Mouse (Mus musculus) forebrain, embryonic 11.5 days (tissue): ENCODE measurements around the gene Scg2. TPM values are rescaled to one million over a fixed set of nuclear protein-coding genes. Genes with fewer than 3 reads are reported as not detected.

Experiments
- ATAC-seq: fragments of 200-750 bp; cut with Nextera tagmentation; replicated peaks from 2 replicates; pipeline ENCODE4 v1.8.0; 2017; ENCODE audit warnings: moderate TSS enrichment; ENCODE audit not compliant: low FRiP score
- DNase-seq: peaks from one replicate; pipeline ENCODE4 v3.0.0-alpha.2; 2017; ENCODE audit warnings: low spot score
- H3K27ac ChIP-seq: fragments of 300-500 bp; sonication (generic); 2 replicates; pipeline ENCODE4 v1.5.1; 2014; ENCODE audit warnings: low read depth, low read length
- H3K27me3 ChIP-seq: fragments of 300-500 bp; sonication (generic); 2 replicates; pipeline ENCODE4 v1.6.1; 2014; ENCODE audit warnings: mild to moderate bottlenecking, low read length, mixed read lengths; ENCODE audit not compliant: control insufficient read depth, insufficient read depth
- H3K36me3 ChIP-seq: fragments of 300-500 bp; sonication (generic); 2 replicates; pipeline ENCODE4 v1.6.1; 2014; ENCODE audit warnings: mild to moderate bottlenecking, low read length, moderate library complexity, mixed read lengths; ENCODE audit not compliant: control insufficient read depth, insufficient read depth
- H3K4me1 ChIP-seq: fragments of 300-500 bp; sonication (generic); replicated peaks from 2 replicates; pipeline ENCODE4 v1.6.1; 2014; ENCODE audit warnings: low read length, mixed read lengths; ENCODE audit not compliant: control insufficient read depth, insufficient read depth
- H3K4me2 ChIP-seq: fragments of 300-500 bp; sonication (generic); 2 replicates; pipeline ENCODE4 v1.6.1; 2014; ENCODE audit warnings: low read depth, mild to moderate bottlenecking, low read length, moderate library complexity, mixed read lengths; ENCODE audit not compliant: severe bottlenecking
- H3K4me3 ChIP-seq: fragments of 300-500 bp; sonication (generic); 2 replicates; pipeline ENCODE4 v1.5.1; 2014; ENCODE audit warnings: low read depth, low read length
- H3K9ac ChIP-seq: fragments of 300-500 bp; sonication (generic); 2 replicates; pipeline ENCODE4 v1.6.1; 2014; ENCODE audit warnings: low read length
- H3K9me3 ChIP-seq: fragments of 300-500 bp; sonication (generic); 2 replicates; pipeline ENCODE4 v1.6.1; 2016; ENCODE audit warnings: low read length, mixed read lengths; ENCODE audit not compliant: control insufficient read depth
- WGBS: fragments of 180-500 bp; shearing (Covaris S2); extraction: QIAGEN DNeasy Blood & Tissue Kit; methylation state at CpG from one replicate; pipeline ENCODE4 v1.1.7; 2014; 5-methylcytosine and 5-hydroxymethylcytosine counted together
- polyA plus RNA-seq: library from polyadenylated mRNA; unstranded; fragments of >200 nt; fragmentation: Nextera tagmentation; extraction: Ambion mirVana; gene quantifications from 2 replicates; pipeline ENCODE4 v1.2.1, GENCODE M21; 2014

Gene Scg2
- 3.3 and 4.5 TPM in 2 replicates for polyA plus RNA-seq

- ATAC-seq, result peak; percentile 96
- Histone ChIP-seq H3K4me3 (no peak within 1 kb of the TSS), H3K9ac (no peak within 1 kb of the TSS), H3K4me1 (no peaks in the 10 kb centered on the region; the same call in 1 of the 2 replicates), H3K27ac (no peak within 1 kb of the TSS), H3K4me2 (peak within 1 kb of the TSS; percentile 26; the same call in 1 of the 2 replicates), H3K27me3 (no peaks in the 10 kb centered on the region), H3K9me3 (no peaks in the 10 kb centered on the region), H3K36me3 (no peaks in the 10 kb centered on the region)
- WGBS, result 14% methylated on average over 22 of the region's 22 CpGs
- DNase-seq, result peak; percentile 94
Observed at GRCm38 (mm10) chr1:79439609-79440308, at the start of gene Scg2. Scg2 (minus strand) TSS chr1:79440120.

DNA sequence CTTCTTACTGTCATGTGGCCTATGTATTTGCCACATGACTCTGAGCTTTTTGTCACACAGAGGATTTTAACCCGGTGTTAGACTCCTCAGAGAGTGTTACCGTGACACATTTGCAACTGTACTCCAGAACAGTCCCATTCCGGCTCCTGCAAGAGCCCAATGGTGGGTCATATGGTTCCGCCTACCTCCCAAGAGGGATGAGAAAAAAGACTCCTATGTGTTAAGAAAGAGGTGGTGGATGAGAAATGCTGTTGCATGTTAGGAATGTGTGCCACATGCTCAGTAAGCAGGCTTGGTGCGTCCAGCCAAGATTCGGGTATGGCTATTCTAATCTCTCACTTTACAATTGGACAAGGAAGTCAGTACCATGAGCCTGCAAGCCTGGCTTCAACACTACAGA, 45.6 kb upstream of the Scg2 start:
- Histone ChIP-seq H3K27ac (no peak overlapping the region), H3K9me3 (no peaks in the 10 kb centered on the region), H3K36me3 (no peaks in the 10 kb centered on the region), H3K4me1 (no peaks in the 10 kb centered on the region), H3K27me3 (no peaks in the 10 kb centered on the region), H3K9ac (no peak overlapping the region), H3K4me3 (no peak overlapping the region), H3K4me2 (no peak overlapping the region)
- no peak for DNase-seq
- WGBS, result 96% methylated on average over 6 of the region's 6 CpGs
- ATAC-seq, result no peak

DNA sequence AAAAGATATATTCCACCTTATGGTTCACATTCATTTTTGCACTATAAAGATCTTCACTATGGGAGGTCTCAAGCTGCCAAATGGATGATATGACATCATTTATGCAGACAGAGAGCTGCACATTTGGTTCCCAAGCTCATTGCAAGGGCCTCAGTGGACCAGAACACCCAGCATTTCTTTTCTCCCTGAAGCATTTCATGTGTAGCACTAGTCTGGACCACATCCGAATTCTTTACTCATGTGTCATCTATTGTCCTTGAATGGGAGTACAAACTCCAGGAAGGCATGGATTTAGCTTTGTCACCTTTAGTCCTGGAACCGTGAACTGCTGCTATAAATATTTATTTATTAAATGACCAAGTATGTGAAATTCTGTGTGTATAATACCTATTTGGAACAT, 30.9 kb upstream of the Scg2 start:
- Histone ChIP-seq H3K9ac (no peak overlapping the region), H3K4me3 (no peak overlapping the region), H3K4me1 (no peaks in the 10 kb centered on the region), H3K27me3 (no peaks in the 10 kb centered on the region), H3K36me3 (no peaks in the 10 kb centered on the region), H3K4me2 (no peak overlapping the region), H3K9me3 (no peaks in the 10 kb centered on the region), H3K27ac (no peak overlapping the region)
- DNase-seq (no peak), ATAC-seq (no peak)
- WGBS, result 88% methylated on average over 2 of the region's 2 CpGs

DNA sequence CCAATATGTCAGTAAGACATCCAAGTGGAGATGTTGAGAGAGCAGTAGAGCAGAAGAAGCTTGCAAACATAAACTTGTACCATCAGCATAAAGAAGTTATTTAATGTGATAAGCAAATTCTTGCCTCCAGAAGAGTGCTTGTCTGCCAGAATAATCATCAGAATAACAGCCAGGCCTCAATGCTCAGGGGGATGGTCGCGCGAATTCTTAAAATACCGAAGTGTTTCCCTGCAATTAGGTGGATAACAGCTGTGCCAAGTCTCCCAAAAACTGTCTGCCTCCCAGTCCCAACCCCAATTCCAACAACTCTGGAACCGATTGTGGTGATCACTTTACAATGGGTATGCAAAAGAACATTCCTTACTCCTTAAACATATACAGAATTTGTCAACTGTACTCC, 30.0 kb upstream of the Scg2 start:
- Histone ChIP-seq H3K9me3 (no peaks in the 10 kb centered on the region), H3K27ac (no peak overlapping the region), H3K27me3 (no peaks in the 10 kb centered on the region), H3K36me3 (no peaks in the 10 kb centered on the region), H3K4me1 (no peaks in the 10 kb centered on the region), H3K9ac (no peak overlapping the region), H3K4me3 (no peak overlapping the region), H3K4me2 (no peak overlapping the region)
- WGBS, result 85% methylated on average over 5 of the region's 5 CpGs
- no peak for DNase-seq
- no peak for ATAC-seq

DNA sequence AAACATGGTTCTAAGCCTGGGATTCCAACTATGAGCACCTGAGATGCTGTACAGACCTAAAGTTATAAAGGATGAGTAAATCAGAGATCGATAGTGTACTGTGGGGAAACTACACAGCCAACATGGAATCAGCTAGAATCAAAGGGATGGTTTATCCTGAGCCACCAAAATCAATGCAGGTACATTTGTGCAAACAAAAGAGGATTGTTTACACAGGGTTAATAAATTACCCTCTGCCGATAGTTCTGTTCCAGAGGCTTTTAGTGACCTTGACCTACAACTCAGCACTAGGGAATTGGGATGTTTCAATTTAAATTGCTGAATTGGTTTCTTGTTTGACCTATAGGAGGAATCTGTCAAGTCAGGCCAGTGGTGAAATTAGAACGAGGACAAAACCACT, 26.7 kb upstream of the Scg2 start:
- no peak for ATAC-seq
- 73% methylated on average over 3 of the region's 3 CpGs for WGBS
- DNase-seq, result no peak

GRCm38 (mm10) chr1:79458558-79458957, 18.6 kb upstream of the Scg2 start:
- no peak overlapping the region for H3K9ac ChIP-seq
- ATAC-seq, result no peak
- 33% methylated on average over 5 of the region's 5 CpGs for WGBS
- DNase-seq, result no peak
- H3K9me3 ChIP-seq, result no peaks in the 10 kb centered on the region
- no peak overlapping the region for H3K4me2 ChIP-seq
- no peak overlapping the region for H3K27ac ChIP-seq
- H3K27me3 ChIP-seq, result no peaks in the 10 kb centered on the region
- H3K4me3 ChIP-seq, result no peak overlapping the region
- no peaks in the 10 kb centered on the region; the same call in 1 of the 2 replicates for H3K4me1 ChIP-seq
- H3K36me3 ChIP-seq, result no peaks in the 10 kb centered on the region

More for the DNA sequence above, 26.7 kb upstream of the Scg2 start:
- Histone ChIP-seq H3K27me3 (no peaks in the 10 kb centered on the region), H3K4me2 (no peak overlapping the region), H3K36me3 (no peaks in the 10 kb centered on the region), H3K9ac (no peak overlapping the region), H3K9me3 (no peaks in the 10 kb centered on the region), H3K27ac (no peak overlapping the region), H3K4me3 (no peak overlapping the region), H3K4me1 (no peaks in the 10 kb centered on the region)

DNA sequence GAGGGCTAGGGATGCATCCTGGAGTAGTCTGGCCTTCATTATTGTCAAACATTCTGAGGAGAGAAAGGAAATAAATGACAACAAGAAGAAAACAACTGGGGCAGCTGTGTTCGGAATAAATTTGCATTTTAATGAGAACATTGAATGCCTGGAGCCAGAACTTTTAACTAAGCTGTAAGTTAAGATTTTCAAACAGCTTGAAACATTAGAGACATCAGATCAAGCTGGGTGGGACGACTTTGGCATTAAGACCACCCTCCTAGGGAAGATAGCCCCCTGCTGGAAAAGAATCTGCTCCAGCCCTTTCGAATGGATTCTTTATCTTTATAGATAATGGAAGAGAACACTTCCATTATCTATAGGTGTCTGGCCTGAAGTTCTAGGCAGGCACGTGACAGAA, 14.2 kb upstream of the Scg2 start:
- Histone ChIP-seq H3K27me3 (no peaks in the 10 kb centered on the region), H3K27ac (no peak overlapping the region), H3K4me3 (no peak overlapping the region), H3K9ac (no peak overlapping the region), H3K36me3 (no peaks in the 10 kb centered on the region), H3K4me2 (no peak overlapping the region), H3K9me3 (no peaks in the 10 kb centered on the region), H3K4me1 (no peaks in the 10 kb centered on the region; the same call in 1 of the 2 replicates)
- 5% methylated on average over 4 of the region's 4 CpGs for WGBS
- ATAC-seq (0 out of 2 replicates have a peak, but pooled peaks have one; percentile 12), DNase-seq (no peak)

DNA sequence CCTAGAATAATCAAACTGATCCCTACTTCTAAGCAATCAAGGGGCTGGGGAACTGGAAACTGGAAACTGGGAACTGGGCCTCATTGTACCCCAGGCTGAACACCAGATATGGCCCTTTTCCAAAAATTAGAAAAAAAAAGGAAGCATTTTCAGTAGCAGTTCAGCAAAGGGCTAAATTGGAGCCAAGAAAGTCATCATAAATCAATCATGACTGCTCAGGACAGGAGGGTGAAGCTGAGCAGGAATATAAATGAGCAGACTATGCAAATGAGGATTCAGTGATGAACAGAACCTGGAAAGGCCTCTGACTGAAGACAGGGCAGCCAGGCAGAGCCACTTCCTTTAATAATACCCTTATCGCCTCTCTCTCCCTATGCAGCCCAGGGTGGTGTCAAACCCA, 12.4 kb upstream of the Scg2 start:
- Histone ChIP-seq H3K36me3 (no peaks in the 10 kb centered on the region), H3K9me3 (no peaks in the 10 kb centered on the region), H3K27ac (no peak overlapping the region), H3K27me3 (no peaks in the 10 kb centered on the region), H3K4me2 (no peak overlapping the region), H3K9ac (no peak overlapping the region), H3K4me3 (no peak overlapping the region), H3K4me1 (no peaks in the 10 kb centered on the region; the same call in 1 of the 2 replicates)
- whole genome bisulfite sequencing, result 52% methylated on average over 1 of the region's 1 CpGs
- ATAC-seq (no peak), DNase-seq (no peak)
